Mouse (Mus musculus): ENCODE results near the gene Gm49378. TPM values are rescaled to one million over a fixed set of nuclear protein-coding genes. Genes with fewer than 3 reads are reported as not detected.
A peak's percentile ranks its signal among the peaks of the same experiment; 100 is the strongest.

The Gm49378 gene
- polyA plus RNA-seq, 1 experiment from 2014 or later, result 1.1 TPM

- WGBS (ENCODE audit: missing documents), result 93% methylated on average over 7 of the region's 7 CpGs
- no peak overlapping the region for H3K27ac ChIP-seq
- H3K4me3 ChIP-seq (ENCODE audit: inconsistent target), result no peak overlapping the region
- H3K36me3 ChIP-seq (ENCODE audit: inconsistent target), result peaks cover 2% of the 10 kb centered on the region; the same call in 1 of the 2 replicates
- H3K79me2 ChIP-seq (ENCODE audit: inconsistent target), result no peaks in the 10 kb centered on the region
These were observed 23.0 kb downstream of the Gm49378 start for GRCm38 (mm10) chr14:55614565-55615178.

- Histone ChIP-seq H3K4me3 (ENCODE audit: inconsistent target) (no peak overlapping the region), H3K36me3 (ENCODE audit: inconsistent target) (peaks cover 15% of the 10 kb centered on the region), H3K79me2 (ENCODE audit: inconsistent target) (no peaks in the 10 kb centered on the region), H3K27ac (no peak overlapping the region)
- WGBS (ENCODE audit: missing documents), result 79% methylated on average over 6 of the region's 6 CpGs
These were observed 24.3 kb downstream of the Gm49378 start for GRCm38 (mm10) chr14:55613346-55613745.

GRCm38 (mm10) chr14:55608339-55608738, 29.4 kb downstream of the Gm49378 start:
- H3K27ac ChIP-seq, result no peak overlapping the region
- H3K36me3 ChIP-seq (ENCODE audit: inconsistent target), result peaks cover 40% of the 10 kb centered on the region
- H3K4me3 ChIP-seq (ENCODE audit: inconsistent target), result no peak overlapping the region
- 85% methylated on average over 6 of the region's 6 CpGs for WGBS (ENCODE audit: missing documents)
- peaks cover 39% of the 10 kb centered on the region for H3K79me2 ChIP-seq (ENCODE audit: inconsistent target)

GRCm38 (mm10) chr14:55605743-55606459, 31.8 kb downstream of the Gm49378 start:
- Histone ChIP-seq H3K79me2 (ENCODE audit: inconsistent target) (peaks cover 63% of the 10 kb centered on the region), H3K36me3 (ENCODE audit: inconsistent target) (peaks cover 54% of the 10 kb centered on the region), H3K4me3 (ENCODE audit: inconsistent target) (no peak overlapping the region), H3K27ac (no peak overlapping the region)
- WGBS (ENCODE audit: missing documents), result 91% methylated on average over 16 of the region's 16 CpGs

GRCm38 (mm10) chr14:55604823-55605222, 32.9 kb downstream of the Gm49378 start:
- H3K4me3 ChIP-seq (ENCODE audit: inconsistent target), result peak overlapping the region; percentile 79
- 36% methylated on average over 11 of the region's 11 CpGs for WGBS (ENCODE audit: missing documents)

GRCm38 (mm10) chr14:55603633-55604576, 33.8 kb downstream of the Gm49378 start:
- peak overlapping the region; percentile 96 for H3K27ac ChIP-seq
- peak overlapping the region; percentile 79 for H3K4me3 ChIP-seq (ENCODE audit: inconsistent target)
- H3K36me3 ChIP-seq (ENCODE audit: inconsistent target), result peaks cover 64% of the 10 kb centered on the region
- peaks cover 66% of the 10 kb centered on the region for H3K79me2 ChIP-seq (ENCODE audit: inconsistent target)
- WGBS (ENCODE audit: missing documents), result 0% methylated on average over 19 of the region's 19 CpGs

More at GRCm38 (mm10) chr14:55604823-55605222, 32.9 kb downstream of the Gm49378 start:
- H3K27ac ChIP-seq, result peak overlapping the region; percentile 96
- H3K36me3 ChIP-seq (ENCODE audit: inconsistent target), result peaks cover 64% of the 10 kb centered on the region
- peaks cover 66% of the 10 kb centered on the region for H3K79me2 ChIP-seq (ENCODE audit: inconsistent target)

GRCm38 (mm10) chr14:55603271-55603632, 34.4 kb downstream of the Gm49378 start, which contains the start of gene Irf9:
Irf9 (plus strand) TSS chr14:55603571.
- Histone ChIP-seq H3K36me3 (ENCODE audit: inconsistent target) (peaks cover 64% of the 10 kb centered on the region), H3K27ac (peak within 1 kb of the TSS; percentile 96), H3K4me3 (ENCODE audit: inconsistent target) (peak within 1 kb of the TSS; percentile 79), H3K79me2 (ENCODE audit: inconsistent target) (peaks cover 66% of the 10 kb centered on the region)
- 54% methylated on average over 7 of the region's 7 CpGs for WGBS (ENCODE audit: missing documents)

- Histone ChIP-seq H3K79me2 (ENCODE audit: inconsistent target) (peaks cover 65% of the 10 kb centered on the region), H3K36me3 (ENCODE audit: inconsistent target) (peaks cover 78% of the 10 kb centered on the region), H3K4me3 (ENCODE audit: inconsistent target) (no peak overlapping the region), H3K27ac (no peak overlapping the region)
- WGBS (ENCODE audit: missing documents), result 93% methylated on average over 18 of the region's 21 CpGs
These were observed 38.9 kb downstream of the Gm49378 start for GRCm38 (mm10) chr14:55598521-55599390.

GRCm38 (mm10) chr14:55596036-55596690, 41.5 kb downstream of the Gm49378 start:
- WGBS (ENCODE audit: missing documents), result 95% methylated on average over 13 of the region's 13 CpGs
- Histone ChIP-seq H3K4me3 (ENCODE audit: inconsistent target) (no peak overlapping the region), H3K79me2 (ENCODE audit: inconsistent target) (peaks cover 61% of the 10 kb centered on the region), H3K36me3 (ENCODE audit: inconsistent target) (peaks cover 67% of the 10 kb centered on the region), H3K27ac (no peak overlapping the region)

- H3K36me3 ChIP-seq (ENCODE audit: inconsistent target), result peaks cover 49% of the 10 kb centered on the region
- WGBS (ENCODE audit: missing documents), result 5% methylated on average over 16 of the region's 16 CpGs
- H3K27ac ChIP-seq, result peak overlapping the region; percentile 17
- H3K79me2 ChIP-seq (ENCODE audit: inconsistent target), result peaks cover 86% of the 10 kb centered on the region
- H3K4me3 ChIP-seq (ENCODE audit: inconsistent target), result peak overlapping the region; percentile 97
These were observed 45.5 kb downstream of the Gm49378 start for GRCm38 (mm10) chr14:55592226-55592625.

- Histone ChIP-seq H3K4me3 (ENCODE audit: inconsistent target) (peak within 1 kb of the TSS; percentile 97), H3K27ac (peak within 1 kb of the TSS; percentile 98), H3K79me2 (ENCODE audit: inconsistent target) (peaks cover 78% of the 10 kb centered on the region), H3K36me3 (ENCODE audit: inconsistent target) (peaks cover 44% of the 10 kb centered on the region)
- WGBS (ENCODE audit: missing documents), result 1% methylated on average over 30 of the region's 33 CpGs
These were observed 46.3 kb downstream of the Gm49378 start, which contains the start of gene Rnf31 for GRCm38 (mm10) chr14:55591331-55591891. Rnf31 (plus strand) TSS chr14:55591708.

GRCm38 (mm10) chr14:55590748-55591330, 46.9 kb downstream of the Gm49378 start, which contains the start of gene Psme2:
Psme2 (minus strand) TSS chr14:55591113.
- H3K36me3 ChIP-seq (ENCODE audit: inconsistent target), result peaks cover 38% of the 10 kb centered on the region
- peak within 1 kb of the TSS; percentile 98 for H3K27ac ChIP-seq

More at GRCm38 (mm10) chr14:55590748-55591330, 46.9 kb downstream of the Gm49378 start, which contains the start of gene Psme2:
- Histone ChIP-seq H3K79me2 (ENCODE audit: inconsistent target) (peaks cover 72% of the 10 kb centered on the region), H3K4me3 (ENCODE audit: inconsistent target) (peak within 1 kb of the TSS; percentile 97)
- WGBS (ENCODE audit: missing documents), result under 1% methylated on average over 21 of the region's 22 CpGs
